Mouse (Mus musculus) erythroblast, embryonic 14.5 days (primary cell): ENCODE measurements around the gene 1700007K13Rik.

Experiments used
- GATA1 ChIP-seq: IDR thresholded peaks from 2 replicates; pipeline ENCODE4 v1.6.1; 2012; ENCODE audit warnings: low read length, inconsistent platforms, mixed read lengths
- TAL1 ChIP-seq: IDR thresholded peaks from 3 replicates; pipeline ENCODE4 v1.6.1; 2012; ENCODE audit warnings: low read length, inconsistent platforms, mixed read lengths

DNA sequence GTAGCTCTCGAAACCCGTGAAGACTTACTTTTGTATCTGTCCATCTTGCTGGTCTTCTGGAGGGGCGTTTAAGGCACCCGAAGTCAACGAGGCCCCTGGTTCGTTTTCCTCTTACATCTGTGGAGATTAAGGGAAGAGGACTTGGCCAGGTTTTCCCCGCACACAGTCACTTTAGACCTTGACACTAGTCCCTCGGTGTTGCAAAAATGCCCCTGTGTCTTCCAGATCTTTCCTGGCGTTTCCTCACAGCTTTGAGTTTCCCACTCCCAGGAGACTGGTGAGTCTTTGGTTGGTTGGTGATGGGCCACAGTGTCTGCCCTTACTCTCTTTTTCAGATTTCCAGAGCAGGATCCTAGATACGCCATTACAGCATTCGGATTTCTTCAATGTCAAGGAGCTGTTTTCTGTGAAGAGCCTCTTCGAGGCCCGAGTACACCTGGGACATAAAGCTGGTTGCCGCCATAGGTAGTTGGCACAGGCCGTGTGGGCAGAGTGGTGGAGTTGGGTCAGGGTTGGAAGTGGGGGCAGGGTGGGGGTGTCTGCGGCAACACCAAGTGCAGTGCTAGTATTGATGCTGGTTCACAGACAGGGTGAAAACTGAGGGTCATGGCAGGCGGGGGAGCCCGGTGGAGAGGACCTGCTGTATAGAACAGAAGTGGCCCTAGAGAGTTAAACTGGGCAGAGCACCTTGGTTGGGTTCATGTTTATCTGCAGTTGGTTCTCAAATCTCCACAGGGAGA is 2.5 kb upstream of the 1700007K13Rik start:
- TF ChIP-seq TAL1 (no peak), GATA1 (no peak)
